Mouse (Mus musculus) thymus, adult 2 months (tissue): ENCODE data around the gene Sox1. TPM values are rescaled to one million over a fixed set of nuclear protein-coding genes. Genes with fewer than 3 reads are reported as not detected.

Source experiments
- DNase-seq: peaks from one replicate; pipeline ENCODE4 v3.0.0; 2021
- H3K27ac ChIP-seq: fragments of 200-500 bp; 2 replicates; pipeline ENCODE4 v1.5.1; 2012; ENCODE audit warnings: low read length, control low read depth; ENCODE audit not compliant: control insufficient read depth, insufficient read depth
- H3K27me3 ChIP-seq: fragments of 200-500 bp; 2 replicates; pipeline ENCODE4 v1.6.1; 2012; ENCODE audit warnings: mild to moderate bottlenecking, low read length, moderate library complexity, mixed read lengths; ENCODE audit not compliant: control insufficient read depth, insufficient read depth
- H3K36me3 ChIP-seq: fragments of 200-500 bp; 2 replicates; pipeline ENCODE4 v1.6.1; 2012; ENCODE audit warnings: mild to moderate bottlenecking, low read length, moderate library complexity; ENCODE audit not compliant: control insufficient read depth, insufficient read depth
- H3K4me1 ChIP-seq: fragments of 200-500 bp; replicated peaks from 2 replicates; pipeline ENCODE4 v1.6.1; 2012; ENCODE audit warnings: low read length; ENCODE audit not compliant: control insufficient read depth, insufficient read depth
- H3K4me3 ChIP-seq: fragments of 200-500 bp; 2 replicates; pipeline ENCODE4 v1.5.1; 2012; ENCODE audit warnings: mild to moderate bottlenecking, low read length, control low read depth, moderate library complexity; ENCODE audit not compliant: control insufficient read depth, insufficient read depth
- CTCF ChIP-seq: fragments of 200-500 bp; IDR thresholded peaks from 2 replicates; pipeline ENCODE4 v1.5.1; 2012; ENCODE audit warnings: mild to moderate bottlenecking, control low read depth, low read length, moderate library complexity, borderline replicate concordance; ENCODE audit not compliant: control insufficient read depth, poor library complexity, insufficient read depth; ENCODE audit errors: extremely low read depth
- POLR2A ChIP-seq: fragments of 200-500 bp; IDR thresholded peaks from 2 replicates; pipeline ENCODE4 v1.6.1; 2012; ENCODE audit warnings: mild to moderate bottlenecking, low read length, control low read depth, moderate library complexity; ENCODE audit not compliant: control insufficient read depth, poor library complexity, insufficient read depth; ENCODE audit errors: extremely low read depth
- WGBS: fragments of 180-500 bp; shearing (Covaris S2); methylation state at CpG from one replicate; pipeline ENCODE4 v1.1.7; 2018; 5-methylcytosine and 5-hydroxymethylcytosine counted together
- polyA plus RNA-seq: library from polyadenylated mRNA; depleted of rRNA; stranded (reverse); fragments of >200 nt; gene quantifications from 2 replicates; pipeline ENCODE4 v1.2.3, GENCODE M21; 2012

Gene Sox1
- polyA plus RNA-seq, 1 experiment: not detected

DNA sequence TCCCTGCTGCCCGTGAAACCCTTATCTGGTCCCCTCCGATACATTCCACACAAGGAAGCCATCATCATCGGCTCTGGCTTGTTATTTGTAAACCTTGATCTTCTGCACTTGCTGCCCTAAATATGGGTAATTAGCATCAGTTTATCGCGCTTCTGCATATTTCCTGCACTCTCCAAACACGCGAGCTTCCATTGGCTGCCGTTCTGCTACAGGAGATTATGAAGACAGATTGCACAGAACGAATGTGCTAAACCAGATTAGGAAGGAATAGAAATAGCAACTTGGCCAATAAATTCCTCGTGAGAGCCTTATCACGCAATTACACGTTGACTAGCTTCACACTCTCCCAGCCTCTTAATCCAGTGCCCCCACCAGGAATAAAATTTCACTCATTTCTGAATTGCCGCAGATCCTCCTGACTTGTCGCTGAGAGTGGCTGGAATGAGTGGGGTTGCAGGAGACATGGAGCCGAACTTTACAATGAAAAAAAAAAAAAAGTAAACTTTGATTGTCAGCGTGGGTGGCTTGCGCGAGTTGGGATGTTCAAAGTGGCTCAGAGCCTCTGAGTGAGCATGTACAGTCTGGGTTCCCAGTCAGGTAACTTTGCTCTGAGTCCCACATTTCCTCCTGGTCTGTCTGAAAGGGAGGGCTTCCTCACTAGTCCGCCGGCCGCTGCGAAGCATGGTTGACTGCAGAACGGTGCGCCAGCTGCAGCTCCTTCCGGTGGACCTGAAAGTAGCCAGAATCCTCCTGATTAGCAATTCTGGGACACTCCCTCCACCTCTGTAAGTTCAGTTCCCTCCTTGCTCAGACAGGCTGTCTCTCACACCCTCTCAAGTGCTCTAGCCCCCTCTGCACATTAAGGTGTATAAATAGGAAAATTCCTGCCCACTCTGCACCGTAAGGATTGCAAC, 33.0 kb downstream of the Sox1 start:
- no peak overlapping the region for H3K4me3 ChIP-seq

DNA sequence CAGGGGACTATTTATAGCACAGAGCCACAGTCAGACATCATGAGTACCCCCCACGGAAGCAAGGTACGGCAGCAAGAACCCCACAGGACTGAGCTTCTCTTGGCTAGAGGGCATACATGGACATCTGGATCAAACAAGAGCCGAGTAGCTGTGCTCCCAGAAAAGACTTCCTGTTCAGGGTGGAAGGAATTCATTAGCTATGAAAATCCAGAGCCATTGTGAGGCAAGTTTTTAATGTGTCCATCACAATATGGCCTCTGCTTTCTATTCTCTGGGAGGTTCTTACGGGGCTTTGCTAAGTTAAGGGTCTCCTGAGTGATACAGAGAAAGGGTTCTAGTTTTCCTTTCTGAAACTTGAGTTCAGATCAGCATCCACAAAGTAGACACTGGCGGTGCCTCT, 33.8 kb downstream of the Sox1 start:
- H3K27ac ChIP-seq: no peak overlapping the region
- no peak for TF ChIP-seq CTCF
- TF ChIP-seq POLR2A: no peak
- WGBS: 37% methylated on average over 5 of the region's 5 CpGs
- no peaks in the 10 kb centered on the region for H3K36me3 ChIP-seq
- no peak for DNase-seq
- H3K4me1 ChIP-seq: no peaks in the 10 kb centered on the region
- no peak overlapping the region for H3K4me3 ChIP-seq
- peaks cover 8% of the 10 kb centered on the region; the same call in 1 of the 2 replicates for H3K27me3 ChIP-seq

More for the DNA sequence above, 33.0 kb downstream of the Sox1 start:
- no peak for DNase-seq
- H3K27me3 ChIP-seq: peaks cover 8% of the 10 kb centered on the region; the same call in 1 of the 2 replicates
- H3K4me1 ChIP-seq: no peaks in the 10 kb centered on the region
- 24% methylated on average over 26 of the region's 26 CpGs for WGBS
- TF ChIP-seq CTCF: no peak
- TF ChIP-seq POLR2A: no peak
- H3K36me3 ChIP-seq: no peaks in the 10 kb centered on the region
- no peak overlapping the region for H3K27ac ChIP-seq

DNA sequence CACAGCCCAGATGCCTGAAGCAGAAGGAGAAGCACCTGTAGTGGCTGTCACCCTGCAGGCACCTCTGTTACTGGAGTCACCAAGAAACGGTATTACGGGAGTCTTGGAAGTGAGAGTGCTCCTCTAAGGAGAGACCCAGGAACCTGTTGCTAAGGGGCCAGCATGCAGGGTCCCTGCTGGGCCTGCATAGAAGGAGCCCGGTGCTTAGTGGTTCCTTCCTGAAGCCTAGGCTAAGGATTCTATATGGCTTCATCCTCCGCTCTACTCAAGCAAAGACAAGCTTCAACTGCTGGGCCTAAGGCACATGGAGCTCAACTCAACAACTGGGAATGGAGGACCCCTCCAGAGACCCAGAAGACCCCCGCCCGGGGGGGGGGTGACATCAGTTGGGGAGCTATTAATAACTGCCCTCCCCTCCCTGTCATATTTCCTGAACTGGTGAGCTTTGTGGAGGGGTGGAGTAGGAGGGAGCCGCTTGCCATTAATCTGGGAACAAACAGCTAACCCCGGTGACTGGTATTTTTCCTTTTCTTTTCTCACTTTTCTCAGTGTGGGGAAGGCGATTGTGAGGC, 34.6 kb downstream of the Sox1 start:
- no peaks in the 10 kb centered on the region for H3K36me3 ChIP-seq
- TF ChIP-seq POLR2A (no peak), CTCF (no peak)
- H3K4me1 ChIP-seq: no peaks in the 10 kb centered on the region
- H3K27ac ChIP-seq: no peak overlapping the region
- no peak overlapping the region for H3K4me3 ChIP-seq
- 24% methylated on average over 9 of the region's 9 CpGs for WGBS
- H3K27me3 ChIP-seq: peaks cover 8% of the 10 kb centered on the region; the same call in 1 of the 2 replicates
- DNase-seq: no peak

DNA sequence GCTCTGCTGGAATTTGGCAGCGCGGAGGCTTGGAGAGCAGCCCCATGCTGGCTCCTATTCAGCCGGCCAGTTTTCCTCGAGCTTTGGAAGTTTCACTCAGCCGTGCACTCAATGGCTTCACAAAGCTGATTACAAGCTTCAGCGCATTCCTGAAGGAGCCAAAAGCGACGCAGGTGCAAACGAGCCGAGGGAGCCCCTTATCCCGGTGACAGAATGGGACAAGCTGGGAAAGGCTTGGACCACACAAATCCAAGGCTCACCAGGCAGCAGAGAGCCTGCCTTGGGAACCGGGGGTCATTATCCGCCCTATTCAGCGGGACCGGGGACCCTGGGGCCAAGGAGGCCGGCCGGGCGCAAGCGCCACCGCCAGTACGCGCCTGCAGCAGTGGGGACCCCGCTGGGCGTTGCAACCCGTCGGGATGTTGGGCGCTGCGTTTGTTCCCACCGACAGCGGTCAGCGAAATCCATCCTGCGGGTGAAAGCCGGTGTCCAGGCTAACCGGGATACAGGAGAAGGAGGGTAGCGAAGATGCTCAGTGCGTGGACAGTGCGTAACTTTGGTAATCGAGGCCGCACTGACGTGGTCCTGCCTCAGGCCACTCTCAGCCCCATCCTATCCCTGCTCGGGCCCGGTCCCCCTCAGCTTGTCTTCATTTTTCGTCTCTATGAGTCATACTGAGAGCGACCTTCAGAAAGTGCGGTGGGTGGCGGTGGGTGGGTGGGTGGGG, 35.2 kb downstream of the Sox1 start:
- 10% methylated on average over 46 of the region's 46 CpGs for WGBS
- no peak for TF ChIP-seq POLR2A
- no peak for TF ChIP-seq CTCF
- Histone ChIP-seq H3K4me1 (no peaks in the 10 kb centered on the region), H3K27ac (no peak overlapping the region), H3K4me3 (no peak overlapping the region), H3K36me3 (no peaks in the 10 kb centered on the region), H3K27me3 (peaks cover 8% of the 10 kb centered on the region; the same call in 1 of the 2 replicates)
- no peak for DNase-seq

DNA sequence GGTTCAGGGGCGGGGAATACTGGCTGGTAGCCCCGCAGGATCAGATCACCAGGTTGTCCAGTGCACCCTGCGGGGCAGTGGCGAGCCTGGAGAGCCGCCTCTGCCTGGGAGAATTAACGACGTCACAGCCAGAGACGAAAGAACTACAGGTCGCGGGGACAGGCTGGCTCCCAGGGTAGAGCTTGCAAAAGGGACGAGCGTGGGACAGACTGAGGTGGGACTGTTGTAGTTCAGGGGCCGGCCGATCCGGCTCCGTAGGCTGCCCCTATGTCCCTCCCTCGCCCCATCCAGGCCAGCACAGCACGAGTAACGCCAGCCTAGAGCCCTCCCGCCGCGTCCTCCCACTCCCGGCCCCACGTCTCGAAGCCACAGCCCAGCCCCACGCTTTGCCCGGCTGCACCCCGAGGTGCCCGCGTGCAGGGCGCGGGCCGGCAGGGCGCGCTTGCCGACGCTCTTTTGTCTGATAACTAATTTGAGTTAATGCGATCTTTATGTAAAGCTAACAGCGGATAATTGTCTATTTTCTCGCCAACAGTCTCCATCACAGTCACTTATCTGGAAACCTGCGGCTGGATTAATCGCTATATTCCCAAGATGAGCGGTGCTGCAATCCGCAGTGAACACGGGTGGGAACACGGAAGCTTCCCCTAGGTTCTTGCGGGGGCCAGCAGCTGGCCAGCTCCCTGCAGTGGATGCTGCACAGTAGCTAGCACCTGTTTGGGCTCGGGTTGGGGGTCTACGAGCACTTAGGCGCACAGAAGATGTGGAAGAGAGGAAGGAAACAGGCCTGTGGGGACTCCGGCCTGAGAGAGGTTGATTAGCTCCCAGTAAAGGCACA, 36.0 kb downstream of the Sox1 start:
- H3K27me3 ChIP-seq: peaks cover 8% of the 10 kb centered on the region; the same call in 1 of the 2 replicates
- TF ChIP-seq CTCF (no peak), POLR2A (no peak)
- 5% methylated on average over 50 of the region's 51 CpGs for WGBS
- no peaks in the 10 kb centered on the region for H3K36me3 ChIP-seq
- H3K27ac ChIP-seq: no peak overlapping the region
- H3K4me1 ChIP-seq: no peaks in the 10 kb centered on the region
- no peak for DNase-seq
- no peak overlapping the region for H3K4me3 ChIP-seq

DNA sequence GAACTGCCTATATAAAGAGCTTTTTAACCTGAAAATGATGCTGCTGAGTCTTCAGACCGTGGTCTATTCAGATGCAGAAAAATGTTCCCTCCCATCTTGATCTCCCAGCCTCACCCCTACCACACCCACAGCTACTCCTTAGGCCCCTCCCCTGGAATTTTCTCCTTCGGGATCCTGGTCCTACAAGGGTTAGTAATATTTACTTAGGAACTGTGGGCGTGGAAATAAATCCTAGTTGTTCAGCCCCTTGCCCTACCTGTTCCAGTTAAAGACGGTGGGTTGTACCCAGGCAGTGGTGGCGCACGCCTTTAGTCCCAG, 36.6 kb downstream of the Sox1 start:
- 65% methylated on average over 6 of the region's 6 CpGs for WGBS

More for the DNA sequence above, 36.6 kb downstream of the Sox1 start:
- H3K27ac ChIP-seq: no peak overlapping the region
- H3K27me3 ChIP-seq: peaks cover 8% of the 10 kb centered on the region; the same call in 1 of the 2 replicates
- H3K4me1 ChIP-seq: no peaks in the 10 kb centered on the region
- DNase-seq: no peak
- H3K36me3 ChIP-seq: no peaks in the 10 kb centered on the region
- no peak overlapping the region for H3K4me3 ChIP-seq
- no peak for TF ChIP-seq CTCF
- TF ChIP-seq POLR2A: no peak
